Mouse (Mus musculus) ES-E14 (cell line): ENCODE results near the gene Gnl1. TPM values are rescaled to one million over a fixed set of nuclear protein-coding genes. Genes with fewer than 3 reads are reported as not detected.

ENCODE experiments used
- DNase-seq: peaks from one replicate; pipeline ENCODE4 v3.0.0-alpha.2; 2013; ENCODE audit warnings: low read depth, low spot score
- H3K27ac ChIP-seq: 2 replicates; pipeline ENCODE4 v1.5.1; 2012; ENCODE audit warnings: low read depth, mild to moderate bottlenecking, low read length, moderate library complexity, mixed read lengths; ENCODE audit not compliant: poor library complexity, insufficient read depth, severe bottlenecking
- H3K36me3 ChIP-seq: 2 replicates; pipeline ENCODE4 v1.6.1; 2012; ENCODE audit warnings: mild to moderate bottlenecking, low read length, moderate library complexity, mixed read lengths; ENCODE audit not compliant: control insufficient read depth, poor library complexity, insufficient read depth, severe bottlenecking
- H3K4me1 ChIP-seq, 2 experiments: fragments of 150-350 bp in 1 of 2; sonication (generic) in 1 of 2; 2 replicates each; pipeline ENCODE4 v1.6.1; 2012; ENCODE audit warnings: low read length in 2 of 2, mild to moderate bottlenecking in 1 of 2, mixed read lengths in 1 of 2; ENCODE audit not compliant: control insufficient read depth in 2 of 2, insufficient read depth in 2 of 2, poor library complexity in 1 of 2
- H3K4me3 ChIP-seq, 2 experiments: fragments of 150-350 bp in 1 of 2; sonication (generic) in 1 of 2; 2 replicates each; pipeline ENCODE4 v1.5.1; 2012; ENCODE audit warnings: low read length in 2 of 2, low read depth in 1 of 2, mild to moderate bottlenecking in 1 of 2, mixed read lengths in 1 of 2; ENCODE audit not compliant: insufficient read depth in 1 of 2, poor library complexity in 1 of 2, severe bottlenecking in 1 of 2
- H3K9ac ChIP-seq: 2 replicates; pipeline ENCODE4 v1.6.1; 2012; ENCODE audit warnings: low read depth, mild to moderate bottlenecking, low read length, mixed read lengths; ENCODE audit not compliant: poor library complexity, insufficient read depth, severe bottlenecking
- H3K9me3 ChIP-seq: fragments of 150-350 bp; sonication (generic); 2 replicates; pipeline ENCODE4 v1.6.1; 2012; ENCODE audit warnings: low read depth, mild to moderate bottlenecking, low read length; ENCODE audit not compliant: control insufficient read depth, insufficient read depth
- CHD2 ChIP-seq: IDR thresholded peaks from 2 replicates; pipeline ENCODE4 v1.6.1; 2014; ENCODE audit warnings: mild to moderate bottlenecking, low read depth, low read length, inconsistent platforms
- HCFC1 ChIP-seq: IDR thresholded peaks from 2 replicates; pipeline ENCODE4 v1.6.1; 2012; ENCODE audit warnings: low read length, inconsistent platforms, borderline replicate concordance; ENCODE audit not compliant: insufficient read depth
- MAFK ChIP-seq: IDR thresholded peaks from 2 replicates; pipeline ENCODE4 v1.6.1; 2014; ENCODE audit warnings: mild to moderate bottlenecking, low read depth, low read length, inconsistent platforms; ENCODE audit not compliant: insufficient read depth
- ZC3H11A ChIP-seq: IDR thresholded peaks from 2 replicates; pipeline ENCODE4 v1.6.1; 2012; ENCODE audit warnings: low read depth, mild to moderate bottlenecking, inconsistent platforms, low read length, borderline replicate concordance
- ZNF384 ChIP-seq: IDR thresholded peaks from 2 replicates; pipeline ENCODE4 v1.6.1; 2012; ENCODE audit warnings: low read depth, low read length, inconsistent platforms
- in situ Hi-C, 2 experiments: fragments of 600-800 bp; cut with MboI; formaldehyde crosslinking; loops; one replicate each; pipeline ENCODE4 v1.15.1; 2025; ENCODE audit warnings: low sequenced_read_pairs in 2 of 2, inconsistent platforms in 1 of 2; ENCODE audit not compliant: unreplicated experiment in 2 of 2
- total RNA-seq: library from RNA; depleted of rRNA; stranded (reverse); fragments of 300-350 nt; gene quantifications from 2 replicates; pipeline ENCODE4 v1.2.3, GENCODE M21; 2012

Gene Gnl1
- total RNA-seq, 1 experiment: 51.6 TPM

DNA sequence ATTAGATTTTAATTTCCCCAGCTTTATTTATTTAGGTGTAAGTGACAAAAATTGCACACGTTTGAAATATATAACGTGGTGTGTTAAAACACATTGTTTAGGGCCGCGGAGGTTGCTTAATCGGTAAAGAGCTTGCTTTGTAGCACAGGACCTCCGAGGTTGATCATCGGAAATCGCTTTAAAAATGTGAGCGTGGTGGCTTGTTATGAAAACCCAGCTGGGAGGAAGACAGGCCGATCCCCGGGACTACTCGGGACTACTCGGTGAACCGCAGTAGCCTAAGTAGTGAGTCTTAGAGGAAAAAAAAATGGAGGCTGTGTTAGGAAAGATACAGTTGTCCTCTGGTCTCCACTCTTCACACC lies 15.2 kb downstream of the Gnl1 start:
- Histone ChIP-seq H3K4me3 (peak overlapping the region; percentile 74 to 93), H3K9me3 (no peaks in the 10 kb centered on the region), H3K27ac (no peak overlapping the region), H3K9ac (peak overlapping the region; percentile 77), H3K4me1 (peaks cover 5 to 8% of the 10 kb centered on the region in 2 experiments), H3K36me3 (no peaks in the 10 kb centered on the region)
- TF ChIP-seq CHD2 (no peak), HCFC1 (no peak), MAFK (no peak), ZC3H11A (no peak), ZNF384 (no peak)
- in situ Hi-C loops: loop anchor here (10.0 to 25.0 kb wide), 2 partner anchors 117 to 120 kb away; partner anchors contain the start of gene Gm19684 (in 1 of the 2)
- no peak for DNase-seq

- peak; percentile 61; the same call in 1 of the 2 replicates for TF ChIP-seq HCFC1
- peak; percentile 68; the same call in 1 of the 2 replicates for TF ChIP-seq ZC3H11A
- TF ChIP-seq MAFK: no peak
- 0 out of 2 replicates have a peak, but pooled peaks have one; percentile 42 for TF ChIP-seq ZNF384
- no peak for TF ChIP-seq CHD2
- in situ Hi-C loops: loop anchor here (10.0 to 25.0 kb wide), 2 partner anchors 115 to 118 kb away; partner anchors contain the start of gene Gm19684 (in 1 of the 2)
Observed at GRCm38 (mm10) chr17:35996949-35997348, 17.3 kb downstream of the Gnl1 start.

DNA sequence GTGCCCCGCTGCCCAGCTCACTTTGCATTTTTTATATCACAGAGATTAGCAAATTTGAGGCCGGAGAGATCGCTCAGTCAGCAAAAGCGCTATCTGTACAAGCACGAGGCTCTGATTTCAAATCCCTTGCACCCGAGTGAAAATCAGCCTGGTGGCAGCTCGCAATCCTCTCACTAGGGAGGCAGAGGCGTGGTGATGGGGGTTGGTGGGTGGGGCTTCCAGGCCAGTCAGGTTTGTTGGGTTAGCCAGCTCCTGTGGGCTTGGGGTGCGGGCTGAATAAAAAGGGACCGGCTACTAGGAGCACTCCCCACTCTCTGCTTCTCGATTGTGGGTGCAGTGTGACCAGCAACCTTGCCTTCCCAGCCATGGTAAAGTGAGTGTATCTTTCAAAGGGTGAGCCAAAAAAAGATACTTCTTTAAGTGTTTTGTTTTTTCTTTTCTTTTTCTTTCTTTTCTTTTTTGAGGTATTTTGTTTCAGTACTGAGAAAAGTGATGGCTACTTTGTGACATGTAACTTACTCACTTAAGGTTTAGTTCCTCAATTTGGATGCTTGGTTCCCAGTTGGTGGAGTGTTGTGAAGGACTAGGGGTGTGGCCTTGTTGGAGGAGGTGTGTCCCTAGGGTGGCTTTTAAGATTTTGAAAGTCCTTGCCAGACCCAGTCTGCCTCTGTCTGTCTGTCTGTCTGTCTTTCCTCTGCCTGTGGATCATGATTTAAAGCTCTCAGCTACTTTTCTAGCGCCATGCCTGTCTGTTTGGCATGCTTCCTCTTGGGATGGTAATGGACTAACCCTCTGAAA lies 18.3 kb downstream of the Gnl1 start:
- H3K4me3 ChIP-seq: peak overlapping the region in 1 of 2 experiments; percentile 28; a peak in 1 of 4 replicates
- no peaks in the 10 kb centered on the region for H3K9me3 ChIP-seq
- peaks cover 5 to 12% of the 10 kb centered on the region in 2 experiments for H3K4me1 ChIP-seq
- H3K9ac ChIP-seq: no peak overlapping the region
- no peak for DNase-seq
- in situ Hi-C loops: loop anchor here (10.0 to 25.0 kb wide), 2 partner anchors 114 to 117 kb away; partner anchors contain the start of gene Gm19684 (in 1 of the 2)
- no peak overlapping the region for H3K27ac ChIP-seq
- TF ChIP-seq MAFK (no peak), ZNF384 (no peak), HCFC1 (no peak), CHD2 (no peak), ZC3H11A (no peak)
- H3K36me3 ChIP-seq: no peaks in the 10 kb centered on the region

More at GRCm38 (mm10) chr17:35996949-35997348, 17.3 kb downstream of the Gnl1 start:
- H3K36me3 ChIP-seq: no peaks in the 10 kb centered on the region
- no peak overlapping the region for H3K4me3 ChIP-seq
- no peak overlapping the region for H3K9ac ChIP-seq
- H3K27ac ChIP-seq: no peak overlapping the region
- H3K4me1 ChIP-seq: peaks cover 5 to 13% of the 10 kb centered on the region in 2 experiments
- no peaks in the 10 kb centered on the region for H3K9me3 ChIP-seq
- peak; percentile 100 for DNase-seq

- no peak overlapping the region for H3K27ac ChIP-seq
- H3K9me3 ChIP-seq: no peaks in the 10 kb centered on the region
- no peak for DNase-seq
- no peak for TF ChIP-seq MAFK
- TF ChIP-seq ZC3H11A: no peak
- TF ChIP-seq ZNF384: no peak
- TF ChIP-seq HCFC1: no peak
- TF ChIP-seq CHD2: no peak
- H3K36me3 ChIP-seq: no peaks in the 10 kb centered on the region
- in situ Hi-C loops: loop anchor here (10.0 to 25.0 kb wide), 2 partner anchors 114 to 116 kb away; partner anchors contain the start of gene Gm19684 (in 1 of the 2)
- no peak overlapping the region for H3K9ac ChIP-seq
- peaks cover 5 to 14% of the 10 kb centered on the region in 2 experiments for H3K4me1 ChIP-seq
- no peak overlapping the region for H3K4me3 ChIP-seq
Observed at GRCm38 (mm10) chr17:35998545-35999305, 19.1 kb downstream of the Gnl1 start.
